ENCODE assay signal across 10 mouse cellular contexts in genomic region chr12:33193408-33193901, GRCm38 (mm10). TPM values are rescaled to one million over a fixed set of nuclear protein-coding genes. Genes with fewer than 3 reads are reported as not detected.
DNase-seq lines count a peak whose midpoint lies in the region; ATAC-seq and TF ChIP-seq lines count a peak whose summit lies in the region.
"Had no signal": no experiment of that assay in that cellular context is flagged by ENCODE, and none has a peak within 500 bp of the region (broad histone marks: within the 10 kb centered on the region; RNA-seq: fewer than 3 reads in every experiment).

No protein-coding gene starts in this region.

- 0 out of 2 replicates have a peak, but pooled peaks cover 2% of the 10 kb centered on the region for H3K36me3 ChIP-seq in liver, postnatal 0 days (replicated peaks; ENCODE audit: insufficient read depth, low read length)
- no peaks in the 10 kb centered on the region for H3K36me3 ChIP-seq in embryonic facial prominence, embryonic 11.5 days (replicated peaks; ENCODE audit: control insufficient read depth, insufficient read depth, low read depth, low read length)
- no peaks in the 10 kb centered on the region for H3K36me3 ChIP-seq in hindbrain, postnatal 0 days (ENCODE audit: insufficient read depth, low read length)
- H3K36me3 ChIP-seq in midbrain, embryonic 14.5 days (ENCODE audit: control insufficient read depth, insufficient read depth, low read length), result no peaks in the 10 kb centered on the region
- H3K36me3 ChIP-seq: forebrain, embryonic 15.5 days had no signal

- H3K27ac ChIP-seq in liver, postnatal 0 days (ENCODE audit: low read depth), result no peak overlapping the region
- no peak overlapping the region for H3K27ac ChIP-seq in embryonic facial prominence, embryonic 11.5 days (replicated peaks; ENCODE audit: low read depth, low read length)
- H3K27ac ChIP-seq in hindbrain, postnatal 0 days, result no peak overlapping the region
- H3K27ac ChIP-seq in midbrain, embryonic 14.5 days (replicated peaks; ENCODE audit: low read depth, low read length), result no peak overlapping the region
- H3K27ac ChIP-seq: forebrain, embryonic 15.5 days; macrophage had no signal

- no peak for TF ChIP-seq CTCF in liver, postnatal 0 days (IDR thresholded peaks at IDR 0.05; ENCODE audit: low read depth)
- TF ChIP-seq CTCF in hindbrain, postnatal 0 days (IDR thresholded peaks at IDR 0.05; ENCODE audit: low read depth), result no peak

- no peaks in the 10 kb centered on the region for H3K9me3 ChIP-seq in liver, postnatal 0 days (ENCODE audit: low read length)
- no peaks in the 10 kb centered on the region for H3K9me3 ChIP-seq in embryonic facial prominence, embryonic 11.5 days (replicated peaks; ENCODE audit: control insufficient read depth, low read length)
- H3K9me3 ChIP-seq in hindbrain, postnatal 0 days (ENCODE audit: low read length), result no peaks in the 10 kb centered on the region
- no peaks in the 10 kb centered on the region for H3K9me3 ChIP-seq in midbrain, embryonic 14.5 days (ENCODE audit: control insufficient read depth, low read length)
- H3K9me3 ChIP-seq: forebrain, embryonic 15.5 days had no signal

- no peaks in the 10 kb centered on the region for H3K27me3 ChIP-seq in liver, postnatal 0 days (ENCODE audit: insufficient read depth, low read length)
- no peaks in the 10 kb centered on the region for H3K27me3 ChIP-seq in embryonic facial prominence, embryonic 11.5 days (ENCODE audit: control insufficient read depth, insufficient read depth, low read length)
- H3K27me3 ChIP-seq in hindbrain, postnatal 0 days (ENCODE audit: insufficient read depth, low read length), result no peaks in the 10 kb centered on the region
- no peaks in the 10 kb centered on the region for H3K27me3 ChIP-seq in midbrain, embryonic 14.5 days (ENCODE audit: control insufficient read depth, insufficient read depth, low read length)
- H3K27me3 ChIP-seq: forebrain, embryonic 15.5 days had no signal

- no peak for ATAC-seq in liver, postnatal 0 days
- ATAC-seq in embryonic facial prominence, embryonic 11.5 days (replicated peaks; ENCODE audit: insufficient number of reproducible peaks, low FRiP score, low TSS enrichment, low read depth), result no peak
- ATAC-seq in hindbrain, postnatal 0 days, result peak; percentile 79
- no peak for ATAC-seq in midbrain, embryonic 14.5 days (ENCODE audit: low FRiP score, low TSS enrichment)
- no peak for ATAC-seq in frontal cortex, adult (ENCODE audit: low TSS enrichment)
- ATAC-seq: forebrain, embryonic 15.5 days had no signal

- peaks cover 7% of the 10 kb centered on the region; the same call in 1 of the 2 replicates for H3K4me1 ChIP-seq in liver, postnatal 0 days (ENCODE audit: insufficient read depth)
- H3K4me1 ChIP-seq in embryonic facial prominence, embryonic 11.5 days (ENCODE audit: control insufficient read depth, insufficient read depth, low read length), result peaks cover 3% of the 10 kb centered on the region; the same call in 1 of the 2 replicates
- peaks cover 8% of the 10 kb centered on the region for H3K4me1 ChIP-seq in hindbrain, postnatal 0 days (ENCODE audit: insufficient read depth, low read length)
- H3K4me1 ChIP-seq in midbrain, embryonic 14.5 days (ENCODE audit: control insufficient read depth, insufficient read depth, low read length), result 0 out of 2 replicates have a peak, but pooled peaks cover 6% of the 10 kb centered on the region

- DNase-seq in liver, result peak; percentile 36
- no peak for DNase-seq in liver, postnatal 0 days
- DNase-seq in embryonic facial prominence, embryonic 11.5 days (ENCODE audit: low spot score), result peak; percentile 20
- DNase-seq in hindbrain, postnatal 0 days (ENCODE audit: low spot score), result peak; percentile 71
- peak; percentile 39 for DNase-seq in midbrain, embryonic 14.5 days
- no peak for DNase-seq in right cerebral cortex, postnatal 36 days (ENCODE audit: low spot score in 2 of 2)
- DNase-seq in left cerebral cortex, adult 8-10 months (ENCODE audit: low spot score in 2 of 2), result no peak

- H3K9ac ChIP-seq in liver, postnatal 0 days (replicated peaks), result no peak overlapping the region
- no peak overlapping the region for H3K9ac ChIP-seq in embryonic facial prominence, embryonic 11.5 days (replicated peaks; ENCODE audit: low read length)
- no peak overlapping the region for H3K9ac ChIP-seq in hindbrain, postnatal 0 days (replicated peaks; ENCODE audit: low read length)
- H3K9ac ChIP-seq in midbrain, embryonic 14.5 days (replicated peaks; ENCODE audit: low read length), result no peak overlapping the region
- H3K9ac ChIP-seq: forebrain, embryonic 15.5 days had no signal

- H3K4me2 ChIP-seq in liver, postnatal 0 days (ENCODE audit: low read depth, low read length), result no peak overlapping the region
- no peak overlapping the region for H3K4me2 ChIP-seq in embryonic facial prominence, embryonic 11.5 days (ENCODE audit: low read depth, low read length)
- H3K4me2 ChIP-seq in hindbrain, postnatal 0 days (ENCODE audit: low read depth, low read length), result no peak overlapping the region
- H3K4me2 ChIP-seq in midbrain, embryonic 14.5 days (ENCODE audit: low read length), result no peak overlapping the region
- H3K4me2 ChIP-seq: forebrain, embryonic 15.5 days had no signal

- H3K4me3 ChIP-seq in liver, postnatal 0 days (ENCODE audit: low read depth, low read length), result no peak overlapping the region
- H3K4me3 ChIP-seq in embryonic facial prominence, embryonic 11.5 days (ENCODE audit: low read depth, low read length), result no peak overlapping the region
- H3K4me3 ChIP-seq in hindbrain, postnatal 0 days (ENCODE audit: low read length), result no peak overlapping the region
- H3K4me3 ChIP-seq in midbrain, embryonic 14.5 days (replicated peaks; ENCODE audit: low read depth, low read length), result no peak overlapping the region
- H3K4me3 ChIP-seq: forebrain, embryonic 15.5 days had no signal

- no peak for TF ChIP-seq EP300 in liver, postnatal 0 days (IDR thresholded peaks at IDR 0.05; ENCODE audit: low read depth)

- WGBS in liver, postnatal 0 days (ENCODE audit: insufficient replicate concordance), result 44% methylated on average over 11 of the region's 11 CpGs
- WGBS in embryonic facial prominence, embryonic 11.5 days, result 49% methylated on average over 11 of the region's 11 CpGs
- WGBS in hindbrain, postnatal 0 days, result 27% methylated on average over 11 of the region's 11 CpGs
- 52% methylated on average over 11 of the region's 11 CpGs for WGBS in midbrain, embryonic 14.5 days

RNA-seq across cellular contexts. Expression of gene Atxn7l1, which starts 46.0 kb away (rescaled TPM):
- 7.2 and 8.5 TPM in 2 replicates for polyA plus RNA-seq in liver, postnatal 0 days (2015; fragmentation: Nextera tagmentation; extraction: Ambion mirVana)
- polyA plus RNA-seq in embryonic facial prominence, embryonic 11.5 days (2014; fragmentation: Nextera tagmentation; extraction: Ambion mirVana), result 17.7 and 18.9 TPM in 2 replicates
- 19.2 and 24.9 TPM in 2 replicates for total RNA-seq in hindbrain, postnatal 0 days (2014; rRNA removed)
- 15.8 TPM in 2 replicates for polyA plus RNA-seq in hindbrain, postnatal 0 days (2015; fragmentation: Nextera tagmentation; extraction: Ambion mirVana)
- 22.6 and 23.9 TPM in 2 replicates for polyA plus RNA-seq in midbrain, embryonic 14.5 days (2014; fragmentation: Nextera tagmentation; extraction: Ambion mirVana)
- total RNA-seq in left cerebral cortex, adult 8-10 months (2022), result 10 to 100 TPM; 58.3 to 64.4 (median 61.0) TPM

Comparison
In these comparisons a context has a peak if more than half of its experiments do, and no peak if none do; other contexts are left out.
1. DNase-seq: peak in liver (single experiment), embryonic facial prominence, embryonic 11.5 days (single experiment), hindbrain, postnatal 0 days (single experiment) and midbrain, embryonic 14.5 days (single experiment); none in liver, postnatal 0 days (single experiment), right cerebral cortex, postnatal 36 days (0 of 2) and left cerebral cortex, adult 8-10 months (0 of 2).